Mouse (Mus musculus) urinary bladder, adult 18-20 months (tissue): ENCODE data around the gene Gm49398.

Experiments used
- DNase-seq, 2 experiments: peaks; one replicate each; pipeline ENCODE4 v3.0.0; 2022; ENCODE audit warnings: low spot score in 2 of 2, mixed read lengths in 2 of 2

The Gm49398 gene

GRCm38 (mm10) chr13:61288739-61289138 is at the start of gene Gm49398:
Gene Gm49398, minus strand, starts transcription at chr13:61288839.
- DNase-seq: no peak

GRCm38 (mm10) chr13:61255258-61255657 is 33.4 kb downstream of the Gm49398 start, which contains the start of gene Cts8:
Gene Cts8, minus strand, starts transcription at chr13:61255358.
- no peak for DNase-seq

GRCm38 (mm10) chr13:61241076-61241947 is 47.3 kb downstream of the Gm49398 start:
- DNase-seq: peak; percentile 3 to 31

GRCm38 (mm10) chr13:61203310-61203709 is 85.3 kb downstream of the Gm49398 start, which contains the start of gene Cts6:
Gene Cts6, minus strand, starts transcription at chr13:61203410.
- DNase-seq: no peak
